In genomic region chr6:82549270-82549669, GRCm38 (mm10) we compare ENCODE assay signal across 14 mouse cellular contexts.
A peak's percentile ranks its signal among the peaks of the same experiment; 100 is the strongest.
DNase-seq lines count a peak whose midpoint lies in the region; ATAC-seq and TF ChIP-seq lines count a peak whose summit lies in the region.
"Had no signal": no experiment of that assay in that cellular context is flagged by ENCODE, and none has a peak within 500 bp of the region (broad histone marks: within the 10 kb centered on the region; RNA-seq: fewer than 3 reads in every experiment).

No protein-coding gene starts in this region.

- no peaks in the 10 kb centered on the region for H3K4me1 ChIP-seq in liver, embryonic 14.5 days (replicated peaks; ENCODE audit: control insufficient read depth in 2 of 2, insufficient read depth in 2 of 2, low read length in 1 of 2)
- H3K4me1 ChIP-seq in liver, embryonic 11.5 days (replicated peaks; ENCODE audit: control insufficient read depth, insufficient read depth, low read length) = no peaks in the 10 kb centered on the region
- H3K4me1 ChIP-seq in small intestine, adult 2 months (ENCODE audit: control insufficient read depth, insufficient read depth, insufficient read length, low read length) = no peaks in the 10 kb centered on the region
- H3K4me1 ChIP-seq: forebrain, embryonic 15.5 days; heart, embryonic 13.5 days; stomach, embryonic 15.5 days had no signal

- no peak overlapping the region for H3K4me3 ChIP-seq in liver, embryonic 14.5 days (ENCODE audit: insufficient read depth in 1 of 2, low read depth in 2 of 2, low read length in 2 of 2)
- H3K4me3 ChIP-seq in liver, embryonic 11.5 days (ENCODE audit: low read depth, low read length) = no peak overlapping the region
- no peak overlapping the region for H3K4me3 ChIP-seq in small intestine, adult 2 months (ENCODE audit: low read depth, low read length)
- H3K4me3 ChIP-seq: forebrain, embryonic 15.5 days; heart, embryonic 13.5 days; stomach, embryonic 15.5 days had no signal

- no peaks in the 10 kb centered on the region; the same call in 1 of the 2 replicates for H3K9me3 ChIP-seq in liver, embryonic 14.5 days (ENCODE audit: control insufficient read depth, low read length)
- H3K9me3 ChIP-seq in liver, embryonic 11.5 days (ENCODE audit: control insufficient read depth, low read length) = no peaks in the 10 kb centered on the region; the same call in 1 of the 2 replicates
- H3K9me3 ChIP-seq: forebrain, embryonic 15.5 days; stomach, embryonic 15.5 days had no signal

- WGBS in liver, embryonic 14.5 days (ENCODE audit: insufficient replicate concordance) = 44% methylated on average over 3 of the region's 3 CpGs
- 58% methylated on average over 3 of the region's 3 CpGs for WGBS in liver, embryonic 11.5 days
- 61% methylated on average over 3 of the region's 3 CpGs for WGBS in small intestine, adult 2 months

- H3K9ac ChIP-seq in liver, embryonic 14.5 days (replicated peaks) = no peak overlapping the region
- H3K9ac ChIP-seq in liver, embryonic 11.5 days (ENCODE audit: low read depth, low read length) = no peak overlapping the region
- H3K9ac ChIP-seq: forebrain, embryonic 15.5 days; heart, embryonic 13.5 days; stomach, embryonic 15.5 days had no signal

- DNase-seq in cerebellum, postnatal 10 days = peak; percentile 16 to 19
- DNase-seq in cerebellum, adult 8-10 months = no peak
- no peak for DNase-seq in liver, embryonic 14.5 days (ENCODE audit: low read depth in 3 of 3, low spot score in 3 of 3)
- DNase-seq in liver, embryonic 11.5 days (ENCODE audit: low spot score) = no peak
- DNase-seq in ES-CJ7 (ENCODE audit: low read depth, low spot score) = peak; percentile 41
- DNase-seq in gastrocnemius, postnatal 4 days (ENCODE audit: low spot score in 2 of 2) = no peak
- DNase-seq in heart, adult 11 months = no peak
- DNase-seq: gastrocnemius, postnatal 10 days; kidney, adult 9 months had no signal

- TF ChIP-seq CTCF in liver, embryonic 14.5 days (IDR thresholded peaks at IDR 0.05; ENCODE audit: low read depth) = peak; percentile 36
- TF ChIP-seq CTCF in small intestine, adult 2 months (IDR thresholded peaks at IDR 0.05; ENCODE audit: extremely low read depth, insufficient read length, insufficient replicate concordance, low read depth, low read length) = peak; percentile 11; the same call in 1 of the 2 replicates

- H3K4me2 ChIP-seq in liver, embryonic 14.5 days (ENCODE audit: low read depth) = no peak overlapping the region
- H3K4me2 ChIP-seq in liver, embryonic 11.5 days = no peak overlapping the region
- H3K4me2 ChIP-seq: forebrain, embryonic 15.5 days; heart, embryonic 13.5 days; stomach, embryonic 15.5 days had no signal

- H3K36me3 ChIP-seq in liver, embryonic 14.5 days (replicated peaks; ENCODE audit: control insufficient read depth, insufficient read depth, low read depth) = no peaks in the 10 kb centered on the region
- no peaks in the 10 kb centered on the region for H3K36me3 ChIP-seq in liver, embryonic 11.5 days (ENCODE audit: control insufficient read depth, insufficient read depth, low read length)
- no peaks in the 10 kb centered on the region for H3K36me3 ChIP-seq in small intestine, adult 2 months (ENCODE audit: control insufficient read depth, insufficient read depth, low read length)
- H3K36me3 ChIP-seq: forebrain, embryonic 15.5 days; heart, embryonic 13.5 days; stomach, embryonic 15.5 days had no signal

- no peak overlapping the region for H3K27ac ChIP-seq in liver, embryonic 14.5 days
- no peak overlapping the region for H3K27ac ChIP-seq in liver, embryonic 11.5 days (ENCODE audit: low read depth, low read length)
- no peak overlapping the region for H3K27ac ChIP-seq in small intestine, adult 2 months (ENCODE audit: insufficient read depth, low read depth, low read length)
- H3K27ac ChIP-seq: forebrain, embryonic 15.5 days; heart, embryonic 13.5 days; stomach, embryonic 15.5 days had no signal

- H3K27me3 ChIP-seq in liver, embryonic 14.5 days (ENCODE audit: control insufficient read depth, insufficient read depth, low read length) = no peaks in the 10 kb centered on the region
- no peaks in the 10 kb centered on the region for H3K27me3 ChIP-seq in liver, embryonic 11.5 days (replicated peaks; ENCODE audit: control insufficient read depth, insufficient read depth, low read length)
- H3K27me3 ChIP-seq in small intestine, adult 2 months (ENCODE audit: control insufficient read depth, insufficient read depth, low read length) = no peaks in the 10 kb centered on the region
- H3K27me3 ChIP-seq: forebrain, embryonic 15.5 days; heart, embryonic 13.5 days; stomach, embryonic 15.5 days had no signal

- no peak for TF ChIP-seq EP300 in liver, embryonic 14.5 days (IDR thresholded peaks at IDR 0.05; ENCODE audit: low read depth)

- TF ChIP-seq POLR2A in small intestine, adult 2 months (IDR thresholded peaks at IDR 0.05; ENCODE audit: low read depth, low read length) = no peak

- ATAC-seq in liver, embryonic 14.5 days (ENCODE audit: insufficient read depth) = no peak
- no peak for ATAC-seq in liver, embryonic 11.5 days (replicated peaks; ENCODE audit: low FRiP score)
- ATAC-seq: activated CD4-positive, CD25-positive, alpha-beta regulatory T cell, adult 4 months; forebrain, embryonic 15.5 days had no signal

Comparison
In these comparisons a context has a peak if more than half of its experiments do, and no peak if none do; other contexts are left out.
1. DNase-seq: peak in cerebellum, postnatal 10 days (2 of 2) and ES-CJ7 (single experiment); none in cerebellum, adult 8-10 months (single experiment), liver, embryonic 14.5 days (0 of 3), liver, embryonic 11.5 days (single experiment), gastrocnemius, postnatal 4 days (0 of 2) and heart, adult 11 months (single experiment).